Mouse (Mus musculus): ENCODE data around the gene Tmem52. TPM values are rescaled to one million over a fixed set of nuclear protein-coding genes. Genes with fewer than 3 reads are reported as not detected.

Tmem52 gene
- polyA plus RNA-seq, 1 experiment from 2014 or later = 0.46 TPM

GRCm38 (mm10) chr4:155442808-155443207, 26.1 kb upstream of the Tmem52 start:
- Histone ChIP-seq H3K9me3 (ENCODE audit: control insufficient read depth, low read length) (no peaks in the 10 kb centered on the region), H3K4me1 (replicated peaks; ENCODE audit: control insufficient read depth, insufficient read depth, low read length) (no peaks in the 10 kb centered on the region), H3K36me3 (ENCODE audit: control insufficient read depth, insufficient read depth, low read length) (no peaks in the 10 kb centered on the region), H3K27me3 (replicated peaks; ENCODE audit: control insufficient read depth, insufficient read depth, low read length) (no peaks in the 10 kb centered on the region), H3K27ac (ENCODE audit: low read depth) (no peak overlapping the region), H3K9ac (ENCODE audit: low read length) (no peak overlapping the region), H3K4me2 (ENCODE audit: low read length) (no peak overlapping the region), H3K4me3 (ENCODE audit: low read depth, low read length) (no peak overlapping the region)
- 66% methylated on average over 3 of the region's 3 CpGs for WGBS
- DNase-seq (ENCODE audit: low spot score) (no peak), ATAC-seq (replicated peaks; ENCODE audit: low FRiP score, low TSS enrichment, low read depth) (no peak)

- Histone ChIP-seq H3K4me2 (ENCODE audit: low read length) (no peak overlapping the region), H3K9me3 (ENCODE audit: control insufficient read depth, low read length) (no peaks in the 10 kb centered on the region), H3K4me3 (ENCODE audit: low read depth, low read length) (no peak overlapping the region), H3K36me3 (ENCODE audit: control insufficient read depth, insufficient read depth, low read length) (no peaks in the 10 kb centered on the region), H3K9ac (ENCODE audit: low read length) (no peak overlapping the region), H3K4me1 (replicated peaks; ENCODE audit: control insufficient read depth, insufficient read depth, low read length) (no peaks in the 10 kb centered on the region), H3K27ac (ENCODE audit: low read depth) (no peak overlapping the region), H3K27me3 (replicated peaks; ENCODE audit: control insufficient read depth, insufficient read depth, low read length) (no peaks in the 10 kb centered on the region)
- DNase-seq (ENCODE audit: low spot score) (no peak), ATAC-seq (replicated peaks; ENCODE audit: low FRiP score, low TSS enrichment, low read depth) (no peak)
- WGBS = 36% methylated on average over 10 of the region's 10 CpGs
These were observed 17.3 kb upstream of the Tmem52 start for GRCm38 (mm10) chr4:155451597-155451996.

- Histone ChIP-seq H3K27ac (ENCODE audit: low read depth) (no peak overlapping the region), H3K27me3 (replicated peaks; ENCODE audit: control insufficient read depth, insufficient read depth, low read length) (no peaks in the 10 kb centered on the region), H3K36me3 (ENCODE audit: control insufficient read depth, insufficient read depth, low read length) (no peaks in the 10 kb centered on the region), H3K4me1 (replicated peaks; ENCODE audit: control insufficient read depth, insufficient read depth, low read length) (no peaks in the 10 kb centered on the region), H3K4me2 (ENCODE audit: low read length) (no peak overlapping the region), H3K4me3 (ENCODE audit: low read depth, low read length) (no peak overlapping the region), H3K9ac (ENCODE audit: low read length) (no peak overlapping the region), H3K9me3 (ENCODE audit: control insufficient read depth, low read length) (no peaks in the 10 kb centered on the region)
- WGBS = 82% methylated on average over 5 of the region's 5 CpGs
- DNase-seq (ENCODE audit: low spot score) = no peak
- no peak for ATAC-seq (replicated peaks; ENCODE audit: low FRiP score, low TSS enrichment, low read depth)
These were observed 10.3 kb upstream of the Tmem52 start for GRCm38 (mm10) chr4:155458575-155458974.

- no peaks in the 10 kb centered on the region for H3K36me3 ChIP-seq (ENCODE audit: control insufficient read depth, insufficient read depth, low read length)
- WGBS = 79% methylated on average over 13 of the region's 13 CpGs
- no peaks in the 10 kb centered on the region for H3K27me3 ChIP-seq (replicated peaks; ENCODE audit: control insufficient read depth, insufficient read depth, low read length)
- no peaks in the 10 kb centered on the region for H3K9me3 ChIP-seq (ENCODE audit: control insufficient read depth, low read length)
- H3K4me2 ChIP-seq (ENCODE audit: low read length) = no peak overlapping the region
- H3K4me1 ChIP-seq (replicated peaks; ENCODE audit: control insufficient read depth, insufficient read depth, low read length) = no peaks in the 10 kb centered on the region
- no peak for DNase-seq (ENCODE audit: low spot score)
- no peak overlapping the region for H3K4me3 ChIP-seq (ENCODE audit: low read depth, low read length)
- no peak overlapping the region for H3K27ac ChIP-seq (ENCODE audit: low read depth)
- ATAC-seq (replicated peaks; ENCODE audit: low FRiP score, low TSS enrichment, low read depth) = no peak
- H3K9ac ChIP-seq (ENCODE audit: low read length) = no peak overlapping the region
These were observed 5.9 kb upstream of the Tmem52 start for GRCm38 (mm10) chr4:155463050-155463449.

GRCm38 (mm10) chr4:155463611-155464010, 5.3 kb upstream of the Tmem52 start:
- no peaks in the 10 kb centered on the region for H3K36me3 ChIP-seq (ENCODE audit: control insufficient read depth, insufficient read depth, low read length)
- DNase-seq (ENCODE audit: low spot score) = no peak
- no peak overlapping the region for H3K9ac ChIP-seq (ENCODE audit: low read length)
- H3K4me3 ChIP-seq (ENCODE audit: low read depth, low read length) = no peak overlapping the region
- no peaks in the 10 kb centered on the region for H3K27me3 ChIP-seq (replicated peaks; ENCODE audit: control insufficient read depth, insufficient read depth, low read length)
- H3K4me1 ChIP-seq (replicated peaks; ENCODE audit: control insufficient read depth, insufficient read depth, low read length) = no peaks in the 10 kb centered on the region
- no peak overlapping the region for H3K27ac ChIP-seq (ENCODE audit: low read depth)
- 87% methylated on average over 6 of the region's 6 CpGs for WGBS
- H3K9me3 ChIP-seq (ENCODE audit: control insufficient read depth, low read length) = no peaks in the 10 kb centered on the region
- H3K4me2 ChIP-seq (ENCODE audit: low read length) = no peak overlapping the region
- no peak for ATAC-seq (replicated peaks; ENCODE audit: low FRiP score, low TSS enrichment, low read depth)

- H3K36me3 ChIP-seq (ENCODE audit: control insufficient read depth, insufficient read depth, low read length) = no peaks in the 10 kb centered on the region
- no peak for ATAC-seq (replicated peaks; ENCODE audit: low FRiP score, low TSS enrichment, low read depth)
- H3K9me3 ChIP-seq (ENCODE audit: control insufficient read depth, low read length) = no peaks in the 10 kb centered on the region
- DNase-seq (ENCODE audit: low spot score) = no peak
- H3K27ac ChIP-seq (ENCODE audit: low read depth) = no peak overlapping the region
- no peak overlapping the region for H3K9ac ChIP-seq (ENCODE audit: low read length)
- 0 out of 2 replicates have a peak, but pooled peaks cover 1% of the 10 kb centered on the region for H3K4me1 ChIP-seq (replicated peaks; ENCODE audit: control insufficient read depth, insufficient read depth, low read length)
- WGBS = 90% methylated on average over 4 of the region's 4 CpGs
- no peaks in the 10 kb centered on the region for H3K27me3 ChIP-seq (replicated peaks; ENCODE audit: control insufficient read depth, insufficient read depth, low read length)
- H3K4me3 ChIP-seq (ENCODE audit: low read depth, low read length) = no peak overlapping the region
- H3K4me2 ChIP-seq (ENCODE audit: low read length) = no peak overlapping the region
These were observed 4.9 kb upstream of the Tmem52 start for GRCm38 (mm10) chr4:155464061-155464460.

GRCm38 (mm10) chr4:155465607-155466006, 3.3 kb upstream of the Tmem52 start:
- H3K9ac ChIP-seq (ENCODE audit: low read length) = no peak overlapping the region
- H3K4me1 ChIP-seq (replicated peaks; ENCODE audit: control insufficient read depth, insufficient read depth, low read length) = 0 out of 2 replicates have a peak, but pooled peaks cover 2% of the 10 kb centered on the region
- no peak for ATAC-seq (replicated peaks; ENCODE audit: low FRiP score, low TSS enrichment, low read depth)
- H3K4me3 ChIP-seq (ENCODE audit: low read depth, low read length) = no peak overlapping the region
- WGBS = 75% methylated on average over 6 of the region's 6 CpGs
- H3K27me3 ChIP-seq (replicated peaks; ENCODE audit: control insufficient read depth, insufficient read depth, low read length) = no peaks in the 10 kb centered on the region
- DNase-seq (ENCODE audit: low spot score) = no peak
- no peaks in the 10 kb centered on the region for H3K36me3 ChIP-seq (ENCODE audit: control insufficient read depth, insufficient read depth, low read length)
- no peak overlapping the region for H3K27ac ChIP-seq (ENCODE audit: low read depth)
- H3K9me3 ChIP-seq (ENCODE audit: control insufficient read depth, low read length) = no peaks in the 10 kb centered on the region
- no peak overlapping the region for H3K4me2 ChIP-seq (ENCODE audit: low read length)

- Histone ChIP-seq H3K4me2 (ENCODE audit: low read length) (no peak overlapping the region), H3K9ac (ENCODE audit: low read length) (no peak overlapping the region), H3K27ac (ENCODE audit: low read depth) (no peak overlapping the region), H3K4me3 (ENCODE audit: low read depth, low read length) (no peak overlapping the region), H3K4me1 (replicated peaks; ENCODE audit: control insufficient read depth, insufficient read depth, low read length) (0 out of 2 replicates have a peak, but pooled peaks cover 2% of the 10 kb centered on the region), H3K27me3 (replicated peaks; ENCODE audit: control insufficient read depth, insufficient read depth, low read length) (no peaks in the 10 kb centered on the region), H3K9me3 (ENCODE audit: control insufficient read depth, low read length) (no peaks in the 10 kb centered on the region), H3K36me3 (ENCODE audit: control insufficient read depth, insufficient read depth, low read length) (no peaks in the 10 kb centered on the region)
- DNase-seq (ENCODE audit: low spot score) (no peak), ATAC-seq (replicated peaks; ENCODE audit: low FRiP score, low TSS enrichment, low read depth) (no peak)
- WGBS = 88% methylated on average over 5 of the region's 5 CpGs
These were observed 2.8 kb upstream of the Tmem52 start for GRCm38 (mm10) chr4:155466080-155466479.

- H3K4me2 ChIP-seq (ENCODE audit: low read length) = no peak overlapping the region
- no peak overlapping the region for H3K9ac ChIP-seq (ENCODE audit: low read length)
- no peaks in the 10 kb centered on the region for H3K27me3 ChIP-seq (replicated peaks; ENCODE audit: control insufficient read depth, insufficient read depth, low read length)
- DNase-seq (ENCODE audit: low spot score) (no peak), ATAC-seq (replicated peaks; ENCODE audit: low FRiP score, low TSS enrichment, low read depth) (no peak)
- 85% methylated on average over 13 of the region's 13 CpGs for WGBS
- no peak overlapping the region for H3K27ac ChIP-seq (ENCODE audit: low read depth)
- H3K9me3 ChIP-seq (ENCODE audit: control insufficient read depth, low read length) = no peaks in the 10 kb centered on the region
- H3K36me3 ChIP-seq (ENCODE audit: control insufficient read depth, insufficient read depth, low read length) = no peaks in the 10 kb centered on the region
- no peak overlapping the region for H3K4me3 ChIP-seq (ENCODE audit: low read depth, low read length)
- H3K4me1 ChIP-seq (replicated peaks; ENCODE audit: control insufficient read depth, insufficient read depth, low read length) = 0 out of 2 replicates have a peak, but pooled peaks cover 2% of the 10 kb centered on the region
These were observed 1.5 kb upstream of the Tmem52 start for GRCm38 (mm10) chr4:155467237-155468010.

Data from intestine, embryonic 14.5 days (tissue).